Mouse (Mus musculus): ENCODE measurements around the gene Ddx28. TPM values are rescaled to one million over a fixed set of nuclear protein-coding genes. Genes with fewer than 3 reads are reported as not detected.

Ddx28 gene
- polyA plus RNA-seq, 1 experiment: 15.0 TPM

- Histone ChIP-seq H3K27me3 (ENCODE audit: control insufficient read depth, insufficient read depth, insufficient read length) (peaks cover 18% of the 10 kb centered on the region), H3ac (ENCODE audit: control insufficient read depth, insufficient read length, low read depth) (no peak overlapping the region), H3K79me2 (ENCODE audit: control insufficient read depth, insufficient read depth) (no peaks in the 10 kb centered on the region), H3K79me3 (ENCODE audit: low read depth) (no peaks in the 10 kb centered on the region), H3K36me3 (ENCODE audit: control insufficient read depth, insufficient read depth) (no peaks in the 10 kb centered on the region), H3K4me3 (ENCODE audit: insufficient read depth, poor library complexity, severe bottlenecking) (no peak overlapping the region)
- TF ChIP-seq CEBPB (IDR thresholded peaks at IDR 0.05; ENCODE audit: low read depth): no peak
- no peak for TF ChIP-seq MAX (IDR thresholded peaks at IDR 0.05)
- no peak for TF ChIP-seq MYOG (IDR thresholded peaks at IDR 0.05; ENCODE audit: control insufficient read depth, extremely low read depth, insufficient read length)
- no peak for TF ChIP-seq FOSL1 (IDR thresholded peaks at IDR 0.05; ENCODE audit: insufficient read depth, low read length, poor library complexity, severe bottlenecking)
- TF ChIP-seq CTCF (IDR thresholded peaks at IDR 0.05; ENCODE audit: control insufficient read depth, insufficient read depth, insufficient read length): no peak
- TF ChIP-seq MYOD1 (IDR thresholded peaks at IDR 0.05; ENCODE audit: control insufficient read depth, insufficient read length, low read depth): no peak
- no peak for TF ChIP-seq USF1 (IDR thresholded peaks at IDR 0.05; ENCODE audit: low read depth)
Observed at GRCm38 (mm10) chr8:105981146-105981545, 30.5 kb downstream of the Ddx28 start.

- Histone ChIP-seq H3K27me3 (ENCODE audit: control insufficient read depth, insufficient read depth, insufficient read length) (peaks cover 8% of the 10 kb centered on the region), H3K79me2 (ENCODE audit: control insufficient read depth, insufficient read depth) (no peaks in the 10 kb centered on the region), H3K36me3 (ENCODE audit: control insufficient read depth, insufficient read depth) (no peaks in the 10 kb centered on the region), H3K79me3 (ENCODE audit: low read depth) (no peaks in the 10 kb centered on the region), H3ac (ENCODE audit: control insufficient read depth, insufficient read length, low read depth) (no peak within 1 kb of the TSS), H3K4me3 (ENCODE audit: insufficient read depth, poor library complexity, severe bottlenecking) (no peak within 1 kb of the TSS)
- TF ChIP-seq USF1 (IDR thresholded peaks at IDR 0.05; ENCODE audit: low read depth): no peak
- no peak for TF ChIP-seq CEBPB (IDR thresholded peaks at IDR 0.05; ENCODE audit: low read depth)
- TF ChIP-seq MYOG (IDR thresholded peaks at IDR 0.05; ENCODE audit: control insufficient read depth, extremely low read depth, insufficient read length): no peak
- no peak for TF ChIP-seq CTCF (IDR thresholded peaks at IDR 0.05; ENCODE audit: control insufficient read depth, insufficient read depth, insufficient read length)
- TF ChIP-seq FOSL1 (IDR thresholded peaks at IDR 0.05; ENCODE audit: insufficient read depth, low read length, poor library complexity, severe bottlenecking): no peak
- TF ChIP-seq MYOD1 (IDR thresholded peaks at IDR 0.05; ENCODE audit: control insufficient read depth, insufficient read length, low read depth): no peak
- TF ChIP-seq MAX (IDR thresholded peaks at IDR 0.05): no peak
Observed at GRCm38 (mm10) chr8:105979325-105979724, 32.4 kb downstream of the Ddx28 start, which contains the start of gene Dpep3. Gene Dpep3 (minus strand): TSS chr8:105979429.

GRCm38 (mm10) chr8:105975363-105975762 is 36.3 kb downstream of the Ddx28 start:
- Histone ChIP-seq H3K36me3 (ENCODE audit: control insufficient read depth, insufficient read depth) (no peaks in the 10 kb centered on the region), H3K27me3 (ENCODE audit: control insufficient read depth, insufficient read depth, insufficient read length) (no peaks in the 10 kb centered on the region), H3K79me3 (ENCODE audit: low read depth) (no peaks in the 10 kb centered on the region), H3K4me3 (ENCODE audit: insufficient read depth, poor library complexity, severe bottlenecking) (no peak overlapping the region), H3K79me2 (ENCODE audit: control insufficient read depth, insufficient read depth) (no peaks in the 10 kb centered on the region), H3ac (ENCODE audit: control insufficient read depth, insufficient read length, low read depth) (no peak overlapping the region)
- TF ChIP-seq MYOD1 (IDR thresholded peaks at IDR 0.05; ENCODE audit: control insufficient read depth, insufficient read length, low read depth) (no peak), CEBPB (IDR thresholded peaks at IDR 0.05; ENCODE audit: low read depth) (no peak), FOSL1 (IDR thresholded peaks at IDR 0.05; ENCODE audit: insufficient read depth, low read length, poor library complexity, severe bottlenecking) (no peak), USF1 (IDR thresholded peaks at IDR 0.05; ENCODE audit: low read depth) (no peak), CTCF (IDR thresholded peaks at IDR 0.05; ENCODE audit: control insufficient read depth, insufficient read depth, insufficient read length) (no peak), MAX (IDR thresholded peaks at IDR 0.05) (no peak), MYOG (IDR thresholded peaks at IDR 0.05; ENCODE audit: control insufficient read depth, extremely low read depth, insufficient read length) (no peak)

- TF ChIP-seq CEBPB (IDR thresholded peaks at IDR 0.05; ENCODE audit: low read depth): no peak
- no peak for TF ChIP-seq USF1 (IDR thresholded peaks at IDR 0.05; ENCODE audit: low read depth)
- no peak for TF ChIP-seq MYOG (IDR thresholded peaks at IDR 0.05; ENCODE audit: control insufficient read depth, extremely low read depth, insufficient read length)
- H3K27me3 ChIP-seq (ENCODE audit: control insufficient read depth, insufficient read depth, insufficient read length): no peaks in the 10 kb centered on the region
Observed at GRCm38 (mm10) chr8:105971019-105971720, 40.5 kb downstream of the Ddx28 start.

GRCm38 (mm10) chr8:105969367-105969766 is 42.3 kb downstream of the Ddx28 start:
- Histone ChIP-seq H3K4me3 (ENCODE audit: insufficient read depth, poor library complexity, severe bottlenecking) (no peak overlapping the region), H3K79me3 (ENCODE audit: low read depth) (peaks cover 7% of the 10 kb centered on the region), H3K79me2 (ENCODE audit: control insufficient read depth, insufficient read depth) (peaks cover 15% of the 10 kb centered on the region), H3K27me3 (ENCODE audit: control insufficient read depth, insufficient read depth, insufficient read length) (no peaks in the 10 kb centered on the region), H3ac (ENCODE audit: control insufficient read depth, insufficient read length, low read depth) (no peak overlapping the region), H3K36me3 (ENCODE audit: control insufficient read depth, insufficient read depth) (no peaks in the 10 kb centered on the region)
- no peak for TF ChIP-seq FOSL1 (IDR thresholded peaks at IDR 0.05; ENCODE audit: insufficient read depth, low read length, poor library complexity, severe bottlenecking)
- TF ChIP-seq MAX (IDR thresholded peaks at IDR 0.05): no peak
- TF ChIP-seq USF1 (IDR thresholded peaks at IDR 0.05; ENCODE audit: low read depth): no peak
- no peak for TF ChIP-seq CTCF (IDR thresholded peaks at IDR 0.05; ENCODE audit: control insufficient read depth, insufficient read depth, insufficient read length)
- no peak for TF ChIP-seq CEBPB (IDR thresholded peaks at IDR 0.05; ENCODE audit: low read depth)
- TF ChIP-seq MYOG (IDR thresholded peaks at IDR 0.05; ENCODE audit: control insufficient read depth, extremely low read depth, insufficient read length): no peak
- TF ChIP-seq MYOD1 (IDR thresholded peaks at IDR 0.05; ENCODE audit: control insufficient read depth, insufficient read length, low read depth): no peak

More at GRCm38 (mm10) chr8:105971019-105971720, 40.5 kb downstream of the Ddx28 start:
- H3K79me2 ChIP-seq (ENCODE audit: control insufficient read depth, insufficient read depth): no peaks in the 10 kb centered on the region
- H3K79me3 ChIP-seq (ENCODE audit: low read depth): no peaks in the 10 kb centered on the region
- no peak overlapping the region for H3ac ChIP-seq (ENCODE audit: control insufficient read depth, insufficient read length, low read depth)
- H3K4me3 ChIP-seq (ENCODE audit: insufficient read depth, poor library complexity, severe bottlenecking): no peak overlapping the region
- H3K36me3 ChIP-seq (ENCODE audit: control insufficient read depth, insufficient read depth): no peaks in the 10 kb centered on the region

All from C2C12 (cell line).